Mouse (Mus musculus) embryo, embryonic 9.5 days (tissue): ENCODE measurements around the gene Bcas1.
"Not testable (repeated sequence)": the region's sequence is repeated elsewhere in the genome, so short reads cannot be mapped to it uniquely, and the experiment has no call there.

ENCODE experiments used
- DNase-seq: peaks from one replicate; pipeline ENCODE4 v3.0.0-alpha.2; 2017; ENCODE audit errors: extremely low spot score

The Bcas1 gene

DNA sequence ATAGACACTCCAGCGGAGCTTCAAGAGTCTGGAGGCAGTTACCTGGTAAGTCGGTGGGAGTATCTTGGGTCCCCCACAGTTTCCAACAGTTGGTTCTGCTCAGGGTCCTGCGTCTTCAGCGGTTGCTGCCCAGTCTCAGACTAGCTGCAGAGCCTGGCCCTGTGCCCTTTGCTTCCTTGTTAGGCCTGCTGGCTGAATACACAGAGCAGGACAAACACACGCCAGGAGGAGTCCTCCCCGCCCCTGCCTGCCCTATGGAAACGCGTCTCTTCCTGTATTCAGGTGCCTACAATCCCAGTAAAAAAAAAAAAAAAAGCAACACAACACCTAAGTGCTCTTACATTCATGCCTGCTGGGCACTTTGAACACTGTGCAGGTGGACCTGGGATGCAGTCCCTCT, at the start of gene Bcas1:
Gene Bcas1, minus strand, starts transcription at position 142 of the 400 bp plus-strand sequence.
- DNase-seq = no peak

DNA sequence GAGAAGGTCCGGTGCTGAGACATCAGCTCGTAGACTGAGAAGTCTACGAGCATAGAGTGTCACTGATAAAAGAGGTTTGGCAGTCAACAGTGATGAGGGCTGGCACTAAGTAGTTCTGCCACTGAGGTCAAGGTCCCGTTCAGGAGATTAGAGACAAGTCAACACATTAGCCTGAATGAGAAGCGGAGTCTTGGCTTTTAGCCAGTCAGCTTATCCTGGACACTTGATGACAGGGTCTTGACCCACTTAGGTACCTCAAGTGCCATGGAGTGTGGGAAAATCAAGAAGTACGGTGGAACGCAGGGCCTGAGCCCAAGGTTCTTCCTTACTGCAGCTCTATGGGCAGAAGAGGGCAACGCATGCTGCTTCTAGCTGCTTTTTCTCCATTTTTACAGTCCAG, 49.0 kb upstream of the Bcas1 start:
- no peak for DNase-seq

DNA sequence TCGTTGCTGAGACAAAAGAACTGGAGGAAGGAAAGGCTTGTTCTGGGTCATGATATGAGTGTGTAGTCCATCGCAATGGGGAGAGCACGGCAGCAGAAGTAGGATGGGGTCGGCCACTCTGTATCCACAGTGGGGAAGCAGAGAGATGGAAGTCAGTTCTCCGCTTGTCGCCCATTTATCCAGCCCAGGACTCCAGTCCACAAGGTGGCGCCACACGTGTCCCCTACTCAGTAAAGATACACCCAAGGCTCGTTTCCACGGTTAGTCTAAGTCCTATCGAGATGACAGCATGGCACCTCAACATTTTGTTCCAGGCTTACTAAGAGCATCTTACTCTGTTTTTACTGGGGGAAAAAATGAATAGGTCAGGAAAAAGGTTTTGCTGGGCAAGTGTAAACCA, 48.6 kb upstream of the Bcas1 start:
- DNase-seq = no peak

DNA sequence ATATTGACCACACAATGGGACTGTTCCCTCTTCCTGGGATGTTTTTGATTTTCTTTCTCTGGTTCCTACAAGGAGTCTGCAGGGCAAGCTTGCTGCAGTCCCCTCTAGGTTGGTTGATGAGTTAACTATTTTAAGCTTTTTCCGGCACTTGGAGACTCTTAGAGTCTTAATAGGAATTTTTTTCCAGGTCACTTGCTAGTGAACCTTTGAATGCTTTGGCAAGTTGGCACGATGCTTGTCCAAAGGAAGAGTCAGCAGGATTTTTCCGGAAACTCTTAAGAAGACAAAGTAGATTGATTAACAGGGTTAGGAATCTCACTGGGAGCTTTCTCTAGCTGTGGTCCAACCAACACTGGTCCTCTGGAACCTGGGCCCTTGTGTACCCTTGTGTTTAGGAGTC, 47.5 kb upstream of the Bcas1 start:
- no peak for DNase-seq

DNA sequence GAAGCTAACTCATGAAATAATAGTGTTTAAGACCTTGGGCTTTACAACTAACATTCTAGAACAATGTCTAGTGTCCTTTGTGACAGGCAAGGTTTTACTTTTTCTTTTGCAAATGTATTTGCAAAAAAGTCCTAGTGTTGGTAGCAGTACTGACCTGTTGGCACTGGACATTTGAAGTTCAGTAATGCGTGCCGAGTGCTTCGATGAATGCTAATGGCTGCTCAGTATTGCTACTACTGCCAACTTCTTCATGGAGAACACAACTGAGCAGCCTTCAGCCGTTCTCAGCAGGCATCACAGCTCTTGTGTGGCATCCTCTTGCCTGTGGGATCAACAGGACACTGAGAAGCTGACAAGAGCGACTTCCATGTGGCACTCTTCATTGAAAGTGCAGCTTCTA, 46.5 kb upstream of the Bcas1 start:
- no peak for DNase-seq

DNA sequence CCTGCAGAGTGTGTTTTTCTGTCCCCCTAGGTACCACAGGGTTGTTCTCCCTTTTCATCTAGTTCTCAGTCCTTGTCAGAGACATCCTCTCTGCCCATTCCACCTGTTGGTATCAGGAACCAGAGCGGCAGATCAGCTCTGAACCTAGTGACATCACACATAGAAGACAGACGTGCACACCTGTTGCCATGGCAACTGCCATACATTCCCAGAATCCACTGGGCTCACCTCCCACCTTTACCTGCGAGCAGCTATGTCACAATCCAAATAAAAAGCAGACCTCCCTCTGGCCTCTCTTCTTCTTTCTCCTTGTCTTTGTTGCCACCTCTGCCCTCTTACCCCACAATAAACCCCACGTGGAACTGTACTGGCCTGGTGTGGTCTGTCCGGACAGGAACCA, 42.9 kb upstream of the Bcas1 start:
- DNase-seq = no peak

DNA sequence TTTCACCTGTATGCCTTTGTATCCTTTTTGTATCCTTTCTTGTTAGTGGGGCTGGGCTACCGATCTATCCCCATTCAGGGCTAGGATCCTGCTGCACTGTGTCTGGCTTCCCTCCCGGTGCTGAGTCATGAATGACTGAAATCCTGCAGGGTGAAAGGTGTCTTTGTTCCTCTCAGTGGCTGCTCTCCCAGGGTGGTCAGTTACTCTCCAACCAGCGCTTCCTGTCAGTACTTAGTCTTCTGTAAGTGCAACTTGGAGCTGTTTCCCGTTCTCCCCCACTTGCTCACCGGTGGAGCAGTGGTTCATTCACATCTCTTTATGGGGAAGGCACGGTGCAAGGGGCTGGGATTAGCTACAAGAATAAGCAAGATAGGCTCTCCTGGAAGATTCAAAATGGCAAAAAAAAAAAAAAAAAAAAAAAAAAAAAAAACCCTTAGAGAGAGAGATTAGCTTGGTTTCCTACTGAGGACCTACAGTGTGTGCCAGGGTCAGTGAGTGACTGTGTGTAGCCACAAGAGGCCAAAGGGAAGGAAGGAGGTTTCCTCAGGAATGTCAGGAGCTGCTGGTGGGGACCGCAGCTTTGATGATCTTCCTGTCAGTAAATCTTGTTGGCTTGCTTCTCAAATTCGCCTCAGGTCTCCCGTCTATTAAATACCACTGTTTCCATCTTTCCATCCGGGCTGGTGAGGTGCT, 42.1 kb upstream of the Bcas1 start:
- peak; percentile 37 for DNase-seq

DNA sequence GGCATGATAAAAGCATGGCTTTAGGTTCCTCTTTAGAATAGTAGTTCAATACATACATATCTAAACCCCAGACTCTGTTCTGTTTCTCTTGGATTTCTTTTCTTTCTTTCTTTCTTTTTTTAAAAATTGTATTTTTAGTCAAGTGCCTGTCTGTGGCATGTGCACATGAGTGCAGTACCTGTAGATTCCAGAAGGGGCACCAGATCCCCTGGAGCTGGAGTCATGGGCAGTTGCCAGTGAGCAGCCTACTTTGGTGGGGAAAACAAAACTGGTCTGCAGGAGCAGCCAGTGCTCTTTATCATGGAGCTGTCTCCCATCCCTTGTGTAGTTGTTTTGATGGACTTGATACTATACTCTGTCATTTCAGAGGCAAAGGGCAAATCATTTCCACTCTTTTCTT, 40.4 kb upstream of the Bcas1 start:
- DNase-seq = no peak

DNA sequence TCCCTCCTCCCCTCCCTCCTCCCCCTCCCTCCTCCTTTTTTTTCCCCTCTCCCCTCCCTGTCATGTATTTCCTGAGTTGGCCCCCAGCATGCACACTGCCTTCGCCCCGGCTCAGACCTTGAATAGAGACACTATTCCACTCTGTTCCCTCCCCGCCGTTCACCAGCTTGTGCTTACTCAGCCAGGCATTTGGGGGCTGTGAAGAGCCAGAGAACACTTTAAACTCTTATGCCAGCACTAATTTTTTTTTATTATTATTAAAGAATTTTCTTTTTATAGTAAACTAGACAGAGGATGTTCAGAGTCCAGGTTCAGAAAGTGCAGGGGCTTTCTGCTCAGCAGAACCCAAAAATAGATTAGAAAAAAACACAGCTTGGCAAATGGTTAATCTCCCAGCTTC, 37.2 kb upstream of the Bcas1 start:
- no peak for DNase-seq

DNA sequence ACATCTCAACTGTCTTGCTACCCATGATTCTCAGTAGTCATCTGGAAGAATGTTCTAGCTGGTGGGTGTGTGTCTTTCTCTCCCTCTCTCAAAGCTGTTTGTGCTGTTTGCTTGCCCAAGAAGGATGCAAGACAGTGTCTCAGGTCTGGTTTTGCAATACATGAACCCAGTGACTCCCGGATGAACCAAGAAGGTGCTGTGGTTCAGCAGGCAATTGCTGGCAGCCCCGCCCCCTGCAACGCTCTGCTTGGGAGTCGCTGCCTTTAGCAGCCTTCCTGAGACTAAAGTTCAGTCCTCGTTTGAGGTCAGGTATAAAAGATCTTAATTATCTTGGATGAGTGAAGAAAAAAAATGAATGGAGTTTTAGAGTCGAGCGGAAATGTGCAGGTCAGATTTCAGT, 34.0 kb upstream of the Bcas1 start:
- no peak for DNase-seq

DNA sequence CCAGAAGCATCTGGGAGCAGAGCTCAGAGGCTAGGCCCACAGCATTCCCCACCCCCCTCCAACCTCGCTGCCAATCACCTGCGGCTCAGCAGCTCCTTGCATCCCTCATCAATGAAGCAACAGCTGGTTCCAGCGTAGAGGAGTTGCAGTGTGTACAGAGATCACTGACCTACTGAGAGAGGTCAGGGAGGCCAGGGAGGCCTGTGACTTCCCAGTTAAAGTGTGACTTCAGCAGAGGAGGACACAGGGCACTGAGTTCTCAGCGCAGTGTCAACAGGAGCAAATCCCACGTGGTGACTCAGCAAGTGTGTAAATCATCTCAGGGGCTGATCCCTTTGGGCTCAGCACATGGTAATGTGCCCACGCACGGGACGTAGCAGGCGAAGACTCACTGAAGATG, 32.2 kb upstream of the Bcas1 start:
- DNase-seq = peak; percentile 79

DNA sequence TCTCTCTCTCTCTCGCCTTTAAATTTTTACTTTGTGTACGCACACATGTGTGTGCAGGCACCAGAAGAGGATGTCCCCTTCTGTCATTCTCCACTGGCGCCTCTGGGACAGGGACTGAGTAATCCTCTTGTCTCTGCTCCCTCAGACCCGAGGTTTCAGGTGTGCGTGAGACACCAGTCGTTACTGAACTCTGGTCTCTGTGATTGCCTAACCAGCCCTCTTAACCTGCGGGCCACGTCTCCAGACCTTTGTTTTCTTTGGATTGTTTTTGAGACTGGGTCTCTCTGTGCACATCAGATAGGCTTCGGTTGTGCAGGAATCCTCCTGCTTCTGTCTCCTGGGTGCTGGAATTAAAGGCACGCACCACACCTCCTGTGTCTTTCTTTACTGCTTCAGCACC, 31.5 kb upstream of the Bcas1 start:
- DNase-seq = no peak

DNA sequence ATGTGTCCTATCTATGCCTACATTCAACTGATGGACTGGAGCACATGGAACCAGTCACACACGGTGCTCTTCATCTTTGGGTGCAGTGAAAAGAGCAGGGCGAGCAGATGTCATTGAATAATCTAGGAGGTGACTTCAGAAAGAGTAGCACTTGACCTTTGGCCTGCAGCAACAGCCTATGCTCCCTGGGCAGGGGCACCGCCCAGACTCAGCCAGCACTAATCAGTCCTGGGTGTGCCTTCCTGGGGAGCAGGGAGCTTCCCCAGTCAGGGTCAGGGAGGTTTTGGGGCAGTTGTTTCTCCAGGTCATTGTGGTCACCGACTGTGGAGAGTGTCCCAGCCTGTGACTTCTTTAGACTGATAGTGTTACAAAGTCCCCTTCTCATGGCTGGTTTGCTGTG, 26.2 kb upstream of the Bcas1 start:
- not testable (repeated sequence) for DNase-seq

DNA sequence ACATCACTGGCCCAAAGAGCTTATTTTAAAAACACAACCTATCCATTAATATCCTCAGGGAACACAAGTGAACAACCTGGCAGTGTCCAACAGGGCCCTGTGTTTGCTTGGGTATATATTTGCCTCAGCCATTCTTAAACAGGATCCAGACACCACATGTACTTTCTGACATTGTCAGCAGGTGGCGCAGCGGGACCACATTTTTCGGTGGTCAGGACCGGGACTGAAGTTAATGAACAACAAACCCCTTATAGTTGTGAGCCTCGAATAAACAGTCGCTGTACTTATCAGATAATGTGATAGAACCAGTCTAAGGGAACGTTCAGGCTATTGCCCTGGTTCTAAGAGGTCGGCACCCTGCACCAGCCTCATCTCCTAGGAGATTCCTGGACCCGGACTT, 23.3 kb upstream of the Bcas1 start:
- DNase-seq = peak; percentile 87

DNA sequence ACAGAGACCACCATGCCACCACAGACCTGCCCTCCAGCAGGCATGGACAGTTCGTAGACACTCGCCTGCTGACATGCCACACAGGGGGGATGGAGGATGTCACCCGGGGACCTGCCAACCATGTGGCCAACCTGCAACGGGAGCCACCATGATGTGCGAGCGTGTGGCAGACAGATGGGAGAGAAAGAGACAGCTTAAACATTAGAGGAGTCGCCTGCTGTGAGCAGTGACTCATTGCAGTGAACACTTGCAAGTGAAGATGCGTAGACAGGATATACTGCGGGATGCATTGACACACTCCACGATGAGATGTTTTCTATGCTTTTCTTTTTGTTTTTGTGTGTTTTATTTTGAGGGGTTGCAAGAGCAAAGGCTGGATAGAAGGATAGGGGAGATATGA, 20.0 kb upstream of the Bcas1 start:
- DNase-seq = no peak

DNA sequence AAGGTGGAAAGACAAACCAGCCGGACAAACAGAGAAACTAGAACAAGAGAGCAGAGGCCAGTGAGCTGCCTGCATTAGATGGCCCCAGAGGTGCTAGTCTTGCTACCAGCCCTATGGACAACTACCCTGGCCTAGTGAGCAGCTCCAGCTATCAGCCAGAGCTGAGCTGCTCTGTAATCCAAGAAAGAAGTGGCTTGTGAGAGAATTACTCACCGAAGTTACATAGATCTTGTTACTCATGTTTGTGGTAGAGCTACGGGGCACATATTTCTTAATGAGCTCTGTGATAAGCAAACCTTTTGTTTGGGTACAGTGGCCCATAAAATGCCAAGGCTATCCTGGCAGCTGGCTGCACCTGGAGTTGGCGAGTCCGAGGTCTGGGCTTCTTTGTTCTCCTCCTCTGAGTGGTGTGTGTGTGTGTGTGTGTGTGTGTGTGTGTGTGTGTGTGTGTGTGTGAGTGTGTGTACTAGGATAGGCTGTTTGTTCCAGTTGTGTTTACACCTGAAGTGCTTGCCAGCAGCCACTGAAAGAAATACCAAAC, 19.3 kb upstream of the Bcas1 start:
- DNase-seq = no peak

DNA sequence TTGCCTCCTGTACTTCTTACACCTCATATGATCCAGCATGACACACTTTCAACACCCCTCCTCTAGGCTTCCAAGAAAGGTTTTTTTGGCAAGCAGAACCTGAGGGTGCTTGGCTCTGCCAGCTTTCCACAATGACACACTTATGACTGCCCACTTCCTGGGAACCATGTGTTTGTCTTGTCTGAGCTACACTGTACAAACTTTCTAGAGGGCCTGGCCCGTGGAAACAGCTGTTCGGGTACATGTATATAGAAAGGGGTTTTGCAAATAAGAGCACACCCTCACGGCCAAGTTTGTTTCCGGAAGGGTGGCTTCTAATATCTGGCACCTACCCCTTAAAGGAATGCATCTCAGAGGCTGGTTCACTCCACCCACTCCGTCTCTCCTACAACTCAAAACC, 18.2 kb upstream of the Bcas1 start:
- no peak for DNase-seq

DNA sequence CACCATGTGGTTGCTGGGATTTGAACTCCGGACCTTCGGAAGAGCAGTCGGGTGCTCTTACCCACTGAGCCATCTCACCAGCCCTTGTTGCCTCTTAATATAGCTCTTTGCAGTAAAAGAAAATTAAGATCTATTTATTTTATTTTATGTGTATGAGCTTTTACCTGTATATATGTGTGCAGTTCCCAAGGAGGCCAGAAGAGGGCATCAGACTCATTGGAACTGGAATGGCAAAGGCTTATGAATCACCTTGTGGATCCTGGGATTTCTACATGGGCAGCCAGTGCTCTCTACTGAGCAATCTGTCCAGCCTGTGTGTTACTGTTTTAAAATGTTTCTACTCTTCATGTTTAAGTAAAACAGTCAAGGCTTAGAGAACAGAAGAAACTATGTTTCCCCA, 14.9 kb upstream of the Bcas1 start:
- no peak for DNase-seq

DNA sequence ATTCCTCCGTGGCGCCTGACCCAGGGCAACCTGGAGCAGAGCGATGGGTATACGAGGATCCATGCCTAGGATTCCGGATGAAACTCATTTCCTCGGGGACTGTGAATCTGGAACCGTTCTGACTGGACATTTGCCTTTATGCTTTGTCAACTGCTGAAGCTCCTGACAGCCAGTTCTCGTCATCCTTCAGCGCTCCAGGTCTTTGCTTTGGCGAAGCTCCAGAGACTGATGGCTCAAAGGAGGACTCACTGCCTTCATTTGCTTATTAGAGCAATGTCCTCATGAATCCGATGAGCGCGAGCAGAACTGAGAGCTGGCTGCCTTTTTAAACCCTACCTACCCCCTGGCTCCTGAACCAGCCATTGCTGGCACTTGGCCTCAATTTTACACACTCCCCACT, 11.1 kb upstream of the Bcas1 start:
- DNase-seq = no peak

DNA sequence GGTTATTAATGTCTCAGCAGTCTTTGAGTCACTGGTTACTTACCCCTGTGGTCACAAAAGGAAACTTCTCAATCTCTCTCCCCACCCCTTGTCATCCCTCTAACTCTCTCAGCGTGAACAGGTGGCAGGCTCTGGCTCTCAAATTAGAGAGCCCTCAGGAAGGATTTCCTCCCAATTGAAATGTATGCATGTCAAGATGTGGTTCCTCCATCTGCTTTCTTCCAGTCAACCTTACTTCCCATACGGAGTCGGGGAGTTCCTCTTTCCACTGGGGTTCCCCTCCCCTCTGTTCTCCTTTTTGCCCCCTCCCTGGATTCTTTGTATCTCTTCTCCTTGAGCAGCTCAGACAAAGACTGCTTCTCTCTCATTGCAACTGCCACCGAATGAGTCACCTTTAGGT, 8.6 kb upstream of the Bcas1 start:
- no peak for DNase-seq

DNA sequence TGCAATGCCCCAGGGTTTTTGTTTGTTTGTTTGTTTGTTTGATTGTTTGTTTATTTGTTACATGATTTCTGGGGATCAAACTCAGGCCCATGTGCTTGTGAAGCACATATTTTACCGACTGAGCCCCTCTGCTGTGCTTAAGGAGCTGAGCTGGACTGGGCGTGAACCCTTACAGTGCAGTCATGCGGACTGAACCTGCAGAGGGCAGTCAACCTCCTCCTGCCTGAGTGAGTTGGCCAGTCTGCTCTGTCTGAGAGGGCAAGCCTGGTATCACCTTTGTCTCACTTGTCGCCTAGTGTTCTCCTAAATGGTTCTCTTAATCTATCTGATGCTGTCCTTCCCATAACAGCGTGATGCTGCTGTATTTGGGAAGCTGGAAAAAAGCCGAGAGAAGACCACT, 4.5 kb upstream of the Bcas1 start:
- no peak for DNase-seq

DNA sequence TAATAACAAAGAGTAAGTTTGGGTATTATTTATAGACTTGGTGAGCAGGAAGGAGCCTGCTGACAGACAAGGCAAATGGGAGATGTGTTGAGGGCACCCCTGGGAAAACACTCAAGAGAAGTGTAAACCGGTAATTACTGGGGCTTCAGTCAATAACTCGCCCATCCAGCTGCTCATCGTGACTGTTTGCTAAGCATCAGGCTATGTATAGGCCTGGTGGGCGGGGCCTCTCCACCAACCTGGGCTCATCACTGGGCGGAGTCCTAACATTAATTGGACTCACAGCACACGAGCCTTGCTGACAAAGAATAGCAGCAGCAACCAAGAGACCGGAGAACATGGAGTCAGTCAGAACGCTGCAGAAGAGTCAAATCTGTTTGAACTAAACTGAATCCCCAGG, 1.3 kb upstream of the Bcas1 start:
- no peak for DNase-seq

DNA sequence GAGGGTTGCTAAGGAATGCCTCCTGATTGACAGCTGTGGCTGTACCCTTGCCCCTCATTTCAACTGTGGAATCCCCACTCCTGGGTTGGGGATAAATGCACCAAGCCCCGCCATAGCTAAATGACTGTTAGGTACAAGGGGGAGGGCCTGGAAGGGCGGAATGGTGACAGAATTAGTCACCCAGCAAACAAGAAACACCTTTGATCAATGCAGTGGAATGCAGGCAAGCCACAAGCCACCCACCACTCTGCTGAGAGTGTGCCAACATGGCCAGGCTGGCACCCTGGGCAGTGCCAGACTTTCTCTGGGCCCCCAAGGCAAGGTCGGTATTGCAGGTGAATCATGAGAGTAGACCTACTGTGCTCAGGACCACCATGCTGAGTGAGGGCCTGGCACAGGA, 3.5 kb downstream of the Bcas1 start:
- no peak for DNase-seq

DNA sequence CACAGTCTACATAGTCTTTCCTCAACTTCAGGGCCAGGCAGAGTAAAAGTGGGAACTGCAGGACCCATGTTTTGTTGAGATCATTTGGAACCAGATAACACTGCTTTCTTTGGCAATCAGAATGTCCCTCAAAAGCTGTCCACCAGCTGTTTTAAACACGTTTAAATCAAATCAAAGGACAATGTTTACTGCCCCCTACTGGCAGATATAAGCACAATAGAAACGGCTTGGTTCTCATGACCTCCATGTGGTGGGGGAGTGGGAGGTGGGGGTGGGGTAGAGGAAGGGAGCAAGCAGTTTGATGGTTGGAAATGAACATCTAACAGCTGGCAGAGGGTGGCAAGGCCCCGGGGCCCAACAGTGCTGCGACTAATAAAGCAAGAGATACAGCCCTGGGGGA, 5.7 kb downstream of the Bcas1 start:
- DNase-seq = no peak
